Mouse (Mus musculus) ES-E14 (cell line): ENCODE measurements around the gene Nhlrc2. TPM values are rescaled to one million over a fixed set of nuclear protein-coding genes. Genes with fewer than 3 reads are reported as not detected.

ENCODE experiments used
- DNase-seq: peaks from one replicate; pipeline ENCODE4 v3.0.0-alpha.2; 2013; ENCODE audit warnings: low read depth, low spot score
- H3K27ac ChIP-seq: 2 replicates; pipeline ENCODE4 v1.5.1; 2012; ENCODE audit warnings: low read depth, mild to moderate bottlenecking, low read length, moderate library complexity, mixed read lengths; ENCODE audit not compliant: poor library complexity, insufficient read depth, severe bottlenecking
- H3K36me3 ChIP-seq: 2 replicates; pipeline ENCODE4 v1.6.1; 2012; ENCODE audit warnings: mild to moderate bottlenecking, low read length, moderate library complexity, mixed read lengths; ENCODE audit not compliant: control insufficient read depth, poor library complexity, insufficient read depth, severe bottlenecking
- H3K4me1 ChIP-seq, 2 experiments: fragments of 150-350 bp in 1 of 2; sonication (generic) in 1 of 2; 2 replicates each; pipeline ENCODE4 v1.6.1; 2012; ENCODE audit warnings: low read length in 2 of 2, mild to moderate bottlenecking in 1 of 2, mixed read lengths in 1 of 2; ENCODE audit not compliant: control insufficient read depth in 2 of 2, insufficient read depth in 2 of 2, poor library complexity in 1 of 2
- H3K4me3 ChIP-seq, 2 experiments: fragments of 150-350 bp in 1 of 2; sonication (generic) in 1 of 2; 2 replicates each; pipeline ENCODE4 v1.5.1; 2012; ENCODE audit warnings: low read length in 2 of 2, low read depth in 1 of 2, mild to moderate bottlenecking in 1 of 2, mixed read lengths in 1 of 2; ENCODE audit not compliant: insufficient read depth in 1 of 2, poor library complexity in 1 of 2, severe bottlenecking in 1 of 2
- H3K9ac ChIP-seq: 2 replicates; pipeline ENCODE4 v1.6.1; 2012; ENCODE audit warnings: low read depth, mild to moderate bottlenecking, low read length, mixed read lengths; ENCODE audit not compliant: poor library complexity, insufficient read depth, severe bottlenecking
- H3K9me3 ChIP-seq: fragments of 150-350 bp; sonication (generic); 2 replicates; pipeline ENCODE4 v1.6.1; 2012; ENCODE audit warnings: low read depth, mild to moderate bottlenecking, low read length; ENCODE audit not compliant: control insufficient read depth, insufficient read depth
- CHD2 ChIP-seq: IDR thresholded peaks from 2 replicates; pipeline ENCODE4 v1.6.1; 2014; ENCODE audit warnings: mild to moderate bottlenecking, low read depth, low read length, inconsistent platforms
- HCFC1 ChIP-seq: IDR thresholded peaks from 2 replicates; pipeline ENCODE4 v1.6.1; 2012; ENCODE audit warnings: low read length, inconsistent platforms, borderline replicate concordance; ENCODE audit not compliant: insufficient read depth
- MAFK ChIP-seq: IDR thresholded peaks from 2 replicates; pipeline ENCODE4 v1.6.1; 2014; ENCODE audit warnings: mild to moderate bottlenecking, low read depth, low read length, inconsistent platforms; ENCODE audit not compliant: insufficient read depth
- ZC3H11A ChIP-seq: IDR thresholded peaks from 2 replicates; pipeline ENCODE4 v1.6.1; 2012; ENCODE audit warnings: low read depth, mild to moderate bottlenecking, inconsistent platforms, low read length, borderline replicate concordance
- ZNF384 ChIP-seq: IDR thresholded peaks from 2 replicates; pipeline ENCODE4 v1.6.1; 2012; ENCODE audit warnings: low read depth, low read length, inconsistent platforms
- in situ Hi-C, 2 experiments: fragments of 600-800 bp; cut with MboI; formaldehyde crosslinking; loops; one replicate each; pipeline ENCODE4 v1.15.1; 2025; ENCODE audit warnings: low sequenced_read_pairs in 2 of 2, inconsistent platforms in 1 of 2; ENCODE audit not compliant: unreplicated experiment in 2 of 2
- total RNA-seq: library from RNA; depleted of rRNA; stranded (reverse); fragments of 300-350 nt; gene quantifications from 2 replicates; pipeline ENCODE4 v1.2.3, GENCODE M21; 2012

Gene Nhlrc2
- total RNA-seq, 1 experiment, result 15.3 TPM

DNA sequence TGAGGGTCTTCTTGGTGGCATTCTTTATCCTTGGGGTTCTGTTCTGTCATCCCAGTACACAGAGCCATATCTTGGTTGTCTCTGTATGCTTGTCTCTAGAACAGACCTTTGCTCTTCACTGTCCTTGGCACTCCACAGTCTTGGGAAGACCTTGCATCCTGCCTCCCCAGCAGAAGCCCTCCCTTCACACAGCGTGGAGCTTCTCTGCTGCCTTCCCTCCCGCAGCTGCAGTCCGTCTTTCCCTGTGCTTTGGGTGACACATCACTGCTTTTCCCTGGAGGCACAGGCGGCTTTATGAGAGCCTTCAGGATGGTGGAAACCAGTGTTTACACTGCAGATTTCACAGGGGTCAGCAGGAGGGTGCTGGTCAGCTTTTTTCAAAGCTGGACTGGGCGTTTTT, 35.7 kb downstream of the Nhlrc2 start:
- peaks cover 4 to 5% of the 10 kb centered on the region in 2 experiments; a peak in 2 of 4 replicates for H3K4me1 ChIP-seq
- TF ChIP-seq ZNF384 (no peak), MAFK (no peak), ZC3H11A (no peak), CHD2 (no peak), HCFC1 (no peak)
- no peaks in the 10 kb centered on the region for H3K9me3 ChIP-seq
- in situ Hi-C loops, result no loop called here
- H3K9ac ChIP-seq, result no peak overlapping the region
- H3K36me3 ChIP-seq, result peaks cover 9% of the 10 kb centered on the region; the same call in 1 of the 2 replicates
- DNase-seq, result no peak
- no peak overlapping the region for H3K27ac ChIP-seq
- H3K4me3 ChIP-seq, result no peak overlapping the region

DNA sequence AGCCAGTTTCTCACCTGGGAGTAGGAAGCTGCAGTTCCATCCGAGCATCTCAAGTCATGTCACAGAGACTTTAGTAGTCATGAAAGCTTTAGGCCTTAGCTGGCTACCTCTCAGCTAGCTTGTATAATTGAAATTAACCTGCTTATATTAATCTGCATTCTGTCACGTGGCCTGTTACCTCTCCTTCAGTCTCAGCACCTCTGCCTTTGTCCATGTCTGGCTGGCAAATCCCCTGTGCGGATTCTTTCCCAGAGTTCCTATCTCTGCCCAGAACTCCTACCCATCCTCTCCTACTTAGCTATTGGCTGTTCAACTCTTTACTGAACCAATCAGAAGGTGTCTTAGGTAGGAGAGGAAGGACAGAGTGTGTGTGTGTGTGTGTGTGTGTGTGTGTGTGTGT, 36.2 kb downstream of the Nhlrc2 start:
- H3K36me3 ChIP-seq, result peaks cover 10% of the 10 kb centered on the region; the same call in 1 of the 2 replicates
- DNase-seq, result no peak
- H3K9ac ChIP-seq, result no peak overlapping the region
- H3K9me3 ChIP-seq, result no peaks in the 10 kb centered on the region
- TF ChIP-seq ZNF384 (no peak), HCFC1 (no peak), MAFK (no peak), CHD2 (no peak), ZC3H11A (no peak)
- no peak overlapping the region for H3K4me3 ChIP-seq
- in situ Hi-C loops, result no loop called here
- H3K27ac ChIP-seq, result no peak overlapping the region
- peaks cover 4 to 5% of the 10 kb centered on the region in 2 experiments; a peak in 2 of 4 replicates for H3K4me1 ChIP-seq

DNA sequence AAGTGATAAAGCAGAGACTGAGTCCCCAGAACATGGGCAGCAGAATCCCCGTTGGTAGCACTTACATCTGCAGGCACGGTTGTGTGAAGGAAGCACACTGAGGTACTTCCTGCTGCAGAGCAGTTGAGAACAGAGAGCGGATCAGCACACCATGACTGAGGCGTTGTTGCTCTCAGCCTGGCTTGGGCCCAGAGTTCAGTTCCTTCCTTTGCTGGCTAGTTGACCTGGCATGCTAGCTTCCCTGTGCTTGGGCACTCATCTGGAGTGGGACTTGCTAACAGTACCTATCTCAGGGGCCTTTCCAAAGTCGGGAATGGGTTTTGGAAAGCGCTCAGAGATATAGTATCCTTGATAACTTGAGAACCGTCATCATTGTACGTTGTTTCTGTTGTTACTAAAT, 38.3 kb downstream of the Nhlrc2 start:
- Histone ChIP-seq H3K9ac (no peak overlapping the region), H3K36me3 (peaks cover 13% of the 10 kb centered on the region; the same call in 1 of the 2 replicates), H3K4me3 (no peak overlapping the region), H3K9me3 (no peaks in the 10 kb centered on the region), H3K27ac (no peak overlapping the region), H3K4me1 (peaks cover 3% of the 10 kb centered on the region in 2 experiments; a peak in 2 of 4 replicates)
- no peak for DNase-seq
- in situ Hi-C loops, result no loop called here
- TF ChIP-seq CHD2, result no peak
- TF ChIP-seq ZNF384, result no peak
- TF ChIP-seq HCFC1, result no peak
- no peak for TF ChIP-seq ZC3H11A
- no peak for TF ChIP-seq MAFK

DNA sequence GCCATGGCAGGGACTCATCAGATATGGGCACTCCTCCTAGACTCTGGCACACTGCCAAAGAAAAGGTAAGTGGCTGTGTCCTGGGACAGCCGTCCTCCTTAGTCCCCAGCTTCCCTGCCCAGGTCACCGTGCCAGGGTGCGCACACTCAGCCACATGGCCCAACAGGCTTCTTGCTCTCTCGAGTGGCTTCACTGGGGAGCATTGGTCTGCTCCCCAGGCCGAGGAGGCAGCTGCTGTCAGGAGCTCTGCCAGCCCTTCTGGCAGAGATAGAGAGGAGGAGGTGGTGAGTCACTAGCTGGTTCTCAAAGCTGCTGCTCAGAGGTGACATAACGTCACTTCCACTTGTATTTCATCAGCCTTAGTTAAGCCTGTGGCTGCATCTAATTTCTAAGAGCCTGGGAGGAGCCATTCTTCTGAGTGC, 40.2 kb downstream of the Nhlrc2 start:
- no peak overlapping the region for H3K9ac ChIP-seq
- peaks cover 27% of the 10 kb centered on the region for H3K36me3 ChIP-seq
- H3K9me3 ChIP-seq, result no peaks in the 10 kb centered on the region
- DNase-seq, result no peak
- H3K27ac ChIP-seq, result no peak overlapping the region
- no peak for TF ChIP-seq CHD2
- no peak for TF ChIP-seq HCFC1
- no peak for TF ChIP-seq MAFK
- TF ChIP-seq ZC3H11A, result no peak
- no peak for TF ChIP-seq ZNF384
- in situ Hi-C loops, result no loop called here
- H3K4me3 ChIP-seq, result no peak overlapping the region
- H3K4me1 ChIP-seq, result no peaks in the 10 kb centered on the region

GRCm38 (mm10) chr19:56589008-56589407, 40.9 kb downstream of the Nhlrc2 start:
- no peak overlapping the region for H3K9ac ChIP-seq
- no peak for TF ChIP-seq CHD2
- no peak for TF ChIP-seq HCFC1
- no peak for TF ChIP-seq ZNF384
- TF ChIP-seq MAFK, result no peak
- TF ChIP-seq ZC3H11A, result no peak
- peaks cover 29% of the 10 kb centered on the region for H3K36me3 ChIP-seq
- H3K4me1 ChIP-seq, result no peaks in the 10 kb centered on the region
- DNase-seq, result no peak
- H3K27ac ChIP-seq, result no peak overlapping the region
- H3K9me3 ChIP-seq, result no peaks in the 10 kb centered on the region
- no peak overlapping the region for H3K4me3 ChIP-seq
- in situ Hi-C loops, result no loop called here
